Mouse (Mus musculus): Measurements from ENCODE around the gene Defb43. TPM values are rescaled to one million over a fixed set of nuclear protein-coding genes. Genes with fewer than 3 reads are reported as not detected.

The Defb43 gene
- polyA plus RNA-seq, 1 experiment from 2014 or later: not detected

DNA sequence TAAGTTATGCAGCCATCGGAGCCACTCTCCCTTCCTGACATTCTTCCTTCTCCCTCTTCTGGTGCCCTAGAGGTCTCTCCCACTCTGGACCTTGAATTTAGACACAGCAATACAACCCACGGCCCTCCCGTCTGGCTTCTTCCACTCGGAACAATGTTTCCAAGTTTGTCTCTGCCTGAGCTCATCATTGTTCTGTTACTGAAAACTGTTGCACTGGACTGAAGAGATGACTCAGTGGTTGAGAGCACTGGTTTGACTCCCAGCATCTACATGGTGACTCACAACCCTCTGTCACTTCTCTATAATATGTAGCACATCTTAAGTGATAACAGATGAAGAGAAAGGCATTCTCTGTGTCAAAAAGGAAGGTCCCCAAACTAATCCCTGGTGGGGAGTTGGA is 3.1 kb downstream of the Defb43 start:
- Histone ChIP-seq H3K4me1 (no peaks in the 10 kb centered on the region), H3K27ac (replicated peaks) (no peak overlapping the region), H3K36me3 (replicated peaks) (no peaks in the 10 kb centered on the region), H3K4me3 (no peak overlapping the region), H3K27me3 (replicated peaks; ENCODE audit: low read depth, poor library complexity, severe bottlenecking) (no peaks in the 10 kb centered on the region), H3K9me3 (no peaks in the 10 kb centered on the region)
- WGBS: 86% methylated on average over 4 of the region's 4 CpGs
- no peak for DNase-seq (ENCODE audit: low spot score)

DNA sequence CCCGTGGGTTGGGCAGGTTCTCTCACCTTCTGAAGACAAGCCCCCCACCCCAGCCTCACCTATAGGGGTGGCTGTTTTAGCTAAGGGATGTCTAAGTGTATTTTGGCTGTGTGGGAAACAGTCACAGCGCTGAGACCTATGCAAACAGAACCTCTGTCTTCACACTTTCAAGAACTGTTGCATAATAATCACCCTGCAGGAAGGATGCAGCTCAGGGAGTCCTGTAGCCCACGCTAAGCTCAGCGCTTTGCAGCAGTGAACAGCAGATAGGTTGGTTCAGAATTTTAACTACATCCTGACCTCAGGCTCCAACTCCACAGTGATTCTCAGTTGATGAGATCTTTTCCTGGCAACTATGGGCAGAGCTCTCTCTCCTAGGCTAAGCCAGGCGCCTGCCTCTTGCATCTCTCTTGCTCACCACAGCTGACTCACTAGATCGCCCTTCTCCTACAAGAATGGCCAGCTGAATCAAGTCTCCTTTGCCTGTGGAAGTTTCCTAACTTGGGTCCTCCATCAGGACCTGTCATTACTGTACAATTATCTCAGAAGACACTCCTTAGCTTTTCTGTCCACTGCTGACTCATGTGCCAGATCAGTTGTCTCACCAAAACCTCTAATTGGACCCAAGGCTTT is 9.1 kb downstream of the Defb43 start:
- Histone ChIP-seq H3K4me3 (no peak overlapping the region), H3K4me1 (no peaks in the 10 kb centered on the region), H3K27me3 (replicated peaks; ENCODE audit: low read depth, poor library complexity, severe bottlenecking) (no peaks in the 10 kb centered on the region), H3K9me3 (no peaks in the 10 kb centered on the region), H3K36me3 (replicated peaks) (no peaks in the 10 kb centered on the region), H3K27ac (replicated peaks) (no peak overlapping the region)
- WGBS: 56% methylated on average over 6 of the region's 6 CpGs
- DNase-seq (ENCODE audit: low spot score): no peak

DNA sequence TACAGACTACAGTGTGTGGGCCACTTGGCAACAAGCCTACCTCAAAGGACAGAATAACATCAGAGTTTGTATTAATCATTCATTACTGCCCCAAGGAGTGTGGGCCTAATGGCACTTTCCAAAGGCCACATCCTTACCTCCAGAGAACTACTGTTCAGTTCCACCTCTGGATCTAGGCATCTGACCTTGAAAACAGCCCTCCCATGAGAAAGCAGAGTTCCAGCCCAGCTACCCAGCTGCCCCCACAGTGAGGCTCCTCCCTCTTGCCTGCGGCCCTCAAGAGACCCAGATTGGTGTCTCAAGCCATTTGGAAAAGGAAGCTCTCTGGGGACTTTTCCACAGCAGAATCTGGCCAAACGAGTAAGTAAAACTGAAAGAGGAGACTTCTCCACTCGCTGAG is 35.1 kb downstream of the Defb43 start, which contains the start of gene Defb42:
Gene Defb42 (plus strand): TSS at position 301 of the 400 bp plus-strand sequence.
- 78% methylated on average over 3 of the region's 3 CpGs for WGBS
- Histone ChIP-seq H3K9me3 (no peaks in the 10 kb centered on the region), H3K4me1 (no peaks in the 10 kb centered on the region), H3K27me3 (replicated peaks; ENCODE audit: low read depth, poor library complexity, severe bottlenecking) (no peaks in the 10 kb centered on the region), H3K4me3 (no peak within 1 kb of the TSS), H3K36me3 (replicated peaks) (no peaks in the 10 kb centered on the region), H3K27ac (replicated peaks) (no peak within 1 kb of the TSS)
- DNase-seq (ENCODE audit: low spot score): no peak

DNA sequence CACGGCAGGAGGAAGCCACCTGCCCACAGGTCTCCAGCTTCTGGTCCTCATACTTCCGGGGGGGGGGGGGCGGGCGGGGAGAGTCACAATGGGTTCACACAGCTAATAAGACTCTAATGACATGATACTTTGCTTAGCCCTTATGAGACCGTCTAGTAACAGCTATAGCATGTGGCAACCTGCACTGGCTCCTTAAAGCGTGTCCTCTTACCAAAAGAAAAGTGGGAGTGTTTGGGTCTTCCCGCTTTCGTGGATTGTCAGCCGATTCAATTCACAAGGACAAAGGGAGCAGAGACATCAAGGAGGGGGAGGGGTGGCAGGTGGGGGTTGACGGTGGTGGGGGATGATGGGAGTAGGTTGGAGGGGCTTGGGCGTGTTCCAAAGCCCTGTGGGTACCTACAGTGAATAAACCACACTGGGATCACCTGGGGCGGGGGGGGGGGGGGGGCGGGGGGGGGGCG is 38.4 kb downstream of the Defb43 start, which contains the start of gene Defb30:
Gene Defb30 (minus strand): TSS at position 51 of the 461 bp plus-strand sequence.
- no peaks in the 10 kb centered on the region for H3K27me3 ChIP-seq (replicated peaks; ENCODE audit: low read depth, poor library complexity, severe bottlenecking)
- H3K9me3 ChIP-seq: no peaks in the 10 kb centered on the region
- 74% methylated on average over 13 of the region's 14 CpGs for WGBS
- no peak for DNase-seq (ENCODE audit: low spot score)
- no peaks in the 10 kb centered on the region for H3K36me3 ChIP-seq (replicated peaks)
- H3K27ac ChIP-seq (replicated peaks): no peak within 1 kb of the TSS
- H3K4me3 ChIP-seq: no peak within 1 kb of the TSS
- H3K4me1 ChIP-seq: peaks cover 6% of the 10 kb centered on the region

- Histone ChIP-seq H3K4me1 (peaks cover 7% of the 10 kb centered on the region), H3K27me3 (replicated peaks; ENCODE audit: low read depth, poor library complexity, severe bottlenecking) (no peaks in the 10 kb centered on the region), H3K9me3 (no peaks in the 10 kb centered on the region), H3K4me3 (no peak overlapping the region), H3K36me3 (replicated peaks) (no peaks in the 10 kb centered on the region), H3K27ac (replicated peaks) (no peak overlapping the region)
- 36% methylated on average over 5 of the region's 5 CpGs for WGBS
- peak; percentile 73 for DNase-seq (ENCODE audit: low spot score)
Measured at GRCm38 (mm10) chr14:63050769-63051168, 39.2 kb downstream of the Defb43 start.

DNA sequence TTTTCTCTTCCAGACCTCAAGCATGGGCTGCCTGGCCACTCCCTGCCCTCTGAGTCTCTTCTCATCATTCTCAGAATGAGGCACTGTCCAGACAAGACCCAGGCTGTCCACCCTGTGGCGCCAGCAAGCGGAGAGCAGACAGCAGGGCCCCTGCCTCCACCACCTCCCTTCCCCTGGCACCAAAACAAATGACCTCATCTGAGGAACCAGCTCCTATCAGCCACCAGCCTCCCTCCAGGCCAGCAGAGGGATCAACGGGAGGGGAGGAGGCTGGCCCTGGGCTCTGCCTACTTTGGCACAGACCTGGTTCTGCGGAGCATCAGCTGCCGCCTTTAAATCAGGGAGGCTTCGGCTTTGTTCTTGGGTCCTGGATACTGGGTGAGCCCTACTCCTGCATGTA is 43.2 kb downstream of the Defb43 start:
- 37% methylated on average over 6 of the region's 6 CpGs for WGBS
- H3K4me3 ChIP-seq: no peak overlapping the region
- DNase-seq (ENCODE audit: low spot score): peak; percentile 43
- H3K27me3 ChIP-seq (replicated peaks; ENCODE audit: low read depth, poor library complexity, severe bottlenecking): no peaks in the 10 kb centered on the region
- H3K27ac ChIP-seq (replicated peaks): no peak overlapping the region
- peaks cover 7% of the 10 kb centered on the region for H3K4me1 ChIP-seq
- H3K36me3 ChIP-seq (replicated peaks): no peaks in the 10 kb centered on the region
- no peaks in the 10 kb centered on the region for H3K9me3 ChIP-seq

- no peak overlapping the region for H3K27ac ChIP-seq (replicated peaks)
- no peak for DNase-seq (ENCODE audit: low spot score)
- no peaks in the 10 kb centered on the region for H3K9me3 ChIP-seq
- H3K36me3 ChIP-seq (replicated peaks): no peaks in the 10 kb centered on the region
- no peak overlapping the region for H3K4me3 ChIP-seq
- 87% methylated on average over 10 of the region's 10 CpGs for WGBS
- H3K4me1 ChIP-seq: no peaks in the 10 kb centered on the region
- no peaks in the 10 kb centered on the region for H3K27me3 ChIP-seq (replicated peaks; ENCODE audit: low read depth, poor library complexity, severe bottlenecking)
Measured at GRCm38 (mm10) chr14:63060361-63060760, 48.8 kb downstream of the Defb43 start.

DNA sequence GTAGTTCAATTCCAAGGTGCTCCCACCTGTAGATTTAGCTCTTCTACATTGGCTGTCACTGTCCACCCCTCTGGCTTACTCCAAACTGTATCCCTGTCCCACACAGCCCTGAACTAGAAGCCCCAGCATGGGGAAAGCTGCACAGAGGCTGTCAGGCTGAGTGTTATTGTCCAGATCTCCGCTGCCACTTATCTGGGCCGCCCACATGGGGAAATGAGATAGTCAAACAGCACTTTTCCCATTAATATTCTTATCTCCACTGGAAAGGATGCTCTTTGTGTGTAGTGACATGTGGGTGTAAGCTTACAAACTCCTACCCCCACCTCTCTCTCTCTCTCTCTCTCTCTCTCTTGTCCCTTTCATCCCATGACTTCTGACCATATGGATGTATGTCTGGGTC is 50.6 kb downstream of the Defb43 start:
- Histone ChIP-seq H3K4me1 (no peaks in the 10 kb centered on the region), H3K27ac (replicated peaks) (no peak overlapping the region), H3K27me3 (replicated peaks; ENCODE audit: low read depth, poor library complexity, severe bottlenecking) (no peaks in the 10 kb centered on the region), H3K4me3 (no peak overlapping the region), H3K9me3 (no peaks in the 10 kb centered on the region), H3K36me3 (replicated peaks) (no peaks in the 10 kb centered on the region)
- WGBS: 88% methylated on average over 2 of the region's 2 CpGs
- DNase-seq (ENCODE audit: low spot score): no peak

DNA sequence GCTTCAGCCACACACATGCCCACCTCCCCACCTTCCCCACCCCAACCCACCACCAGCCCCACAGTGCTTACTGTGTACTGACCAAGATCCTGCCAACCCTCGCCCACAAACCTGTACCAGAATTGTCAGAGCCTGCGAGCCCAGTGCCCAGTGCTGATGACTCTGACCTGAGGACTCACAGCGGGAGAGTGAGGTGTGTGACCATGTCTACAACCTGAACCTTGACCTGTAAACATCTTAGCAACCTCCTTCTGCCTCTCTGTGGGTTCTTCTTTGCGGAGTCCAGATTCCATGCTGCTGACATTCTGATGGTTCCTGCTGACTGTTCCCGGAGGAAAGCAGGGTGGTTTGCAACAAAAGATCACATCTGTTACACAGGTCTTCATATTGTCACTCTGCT is 53.8 kb downstream of the Defb43 start:
- H3K9me3 ChIP-seq: no peaks in the 10 kb centered on the region
- no peaks in the 10 kb centered on the region for H3K36me3 ChIP-seq (replicated peaks)
- H3K27me3 ChIP-seq (replicated peaks; ENCODE audit: low read depth, poor library complexity, severe bottlenecking): peaks cover 6% of the 10 kb centered on the region; the same call in 1 of the 2 replicates
- no peak overlapping the region for H3K4me3 ChIP-seq
- 78% methylated on average over 5 of the region's 5 CpGs for WGBS
- DNase-seq (ENCODE audit: low spot score): no peak
- H3K4me1 ChIP-seq: no peaks in the 10 kb centered on the region
- no peak overlapping the region for H3K27ac ChIP-seq (replicated peaks)

DNA sequence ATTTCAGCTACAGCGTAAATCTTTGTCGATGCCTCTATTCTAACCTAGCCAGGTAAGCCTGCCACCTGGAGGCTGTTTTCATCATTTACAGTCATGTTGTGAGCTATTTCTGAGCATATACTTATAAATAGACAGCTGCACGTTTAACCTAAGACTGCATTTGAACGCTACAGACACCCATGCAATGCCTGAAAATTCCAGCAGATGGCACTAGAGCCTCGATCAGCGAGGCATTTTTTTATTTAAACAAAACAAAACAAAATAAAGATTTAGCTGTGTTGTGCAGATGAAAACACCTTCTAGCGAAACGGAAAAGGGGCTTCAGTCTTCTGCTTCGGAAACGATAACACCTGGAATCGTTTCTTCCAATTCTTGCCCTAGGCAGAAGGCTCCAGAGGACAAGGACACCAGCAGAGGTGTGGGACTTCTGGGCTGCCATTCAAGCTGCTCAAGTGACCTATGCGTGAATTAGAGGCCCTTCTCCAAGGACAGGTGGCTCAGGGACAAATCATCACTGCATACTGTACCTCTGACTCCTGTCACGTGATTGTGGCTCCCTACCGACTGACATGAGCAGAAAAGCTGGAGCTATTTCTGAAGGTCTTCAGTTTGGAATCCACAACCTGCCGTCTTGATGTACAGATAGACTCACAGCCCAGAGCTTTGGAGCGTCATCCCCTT is 55.2 kb downstream of the Defb43 start:
- H3K4me3 ChIP-seq: no peak overlapping the region
- H3K4me1 ChIP-seq: no peaks in the 10 kb centered on the region
- H3K36me3 ChIP-seq (replicated peaks): no peaks in the 10 kb centered on the region
- H3K27ac ChIP-seq (replicated peaks): 0 out of 2 replicates have a peak overlapping the region, but pooled peaks have one; percentile 21
- 35% methylated on average over 16 of the region's 16 CpGs for WGBS
- DNase-seq (ENCODE audit: low spot score): peak; percentile 66
- H3K27me3 ChIP-seq (replicated peaks; ENCODE audit: low read depth, poor library complexity, severe bottlenecking): peaks cover 8% of the 10 kb centered on the region; the same call in 1 of the 2 replicates
- no peaks in the 10 kb centered on the region for H3K9me3 ChIP-seq

Other genes with a start within 250 kb of the Defb43 start
- gene Wdfy2, start 174.1 kb upstream of the Defb43 start, polyA plus RNA-seq (2016; fragmentation: Nextera tagmentation; extraction: Ambion mirVana): 13.6 and 16.0 TPM in 2 replicates
- not detected in 2 replicates for gene Defb48, start 27.3 kb upstream of the Defb43 start, polyA plus RNA-seq (2016; fragmentation: Nextera tagmentation; extraction: Ambion mirVana)
- gene Defb47, start 13.7 kb upstream of the Defb43 start, polyA plus RNA-seq (2016; fragmentation: Nextera tagmentation; extraction: Ambion mirVana): not detected in 2 replicates
- 0.15 and 0.29 TPM in 2 replicates for gene Defb42, start 35.2 kb downstream of the Defb43 start, polyA plus RNA-seq (2016; fragmentation: Nextera tagmentation; extraction: Ambion mirVana)
- gene Defb30, start 38.2 kb downstream of the Defb43 start, polyA plus RNA-seq (2016; fragmentation: Nextera tagmentation; extraction: Ambion mirVana): not detected in 2 replicates